In the genomic region with DNA sequence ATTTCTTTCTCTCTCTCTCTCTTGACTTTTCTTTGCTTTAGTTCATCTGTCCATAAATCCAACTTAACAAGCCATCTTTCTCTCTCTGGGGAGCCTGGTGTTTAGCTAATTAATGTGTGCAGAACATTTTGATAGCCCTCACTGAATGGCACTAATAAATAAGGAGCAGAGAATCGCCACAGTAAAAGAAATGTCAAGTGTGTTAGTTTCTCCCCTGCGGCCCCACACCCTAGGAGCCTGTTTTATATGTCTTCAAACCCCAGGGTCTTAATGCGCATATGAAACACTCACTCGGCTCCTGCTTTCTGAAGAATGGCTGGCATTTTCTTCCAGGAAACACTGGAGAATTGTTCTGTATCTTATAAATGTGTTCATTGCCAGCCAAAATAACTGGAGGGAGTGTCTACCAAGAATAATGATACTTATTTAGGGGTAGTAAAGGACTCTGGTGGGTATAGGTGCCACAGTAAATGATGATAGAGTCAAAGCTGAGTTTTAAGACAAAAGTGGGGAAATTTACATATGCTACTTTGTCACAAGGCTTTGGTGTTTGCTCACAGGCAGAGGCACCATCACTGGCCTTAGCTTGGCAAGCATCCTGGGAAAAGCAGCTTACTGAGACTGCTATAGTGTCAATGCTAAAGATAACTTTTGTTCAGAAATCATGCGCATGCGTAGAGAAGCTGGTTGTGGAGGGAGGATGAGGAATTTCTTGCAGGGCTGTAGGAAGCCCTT, we compare ENCODE assay signal across 11 mouse cellular contexts.
DNase-seq lines count a peak whose midpoint lies in the region; ATAC-seq and TF ChIP-seq lines count a peak whose summit lies in the region.
"Had no signal": no experiment of that assay in that cellular context is flagged by ENCODE, and none has a peak within 500 bp of the region (broad histone marks: within the 10 kb centered on the region; RNA-seq: fewer than 3 reads in every experiment).

No protein-coding gene starts in this region.

- ATAC-seq in forebrain, postnatal 0 days: peak; percentile 69
- no peak for ATAC-seq in midbrain, postnatal 0 days (ENCODE audit: low FRiP score)

- no peaks in the 10 kb centered on the region for H3K27me3 ChIP-seq in forebrain, postnatal 0 days (ENCODE audit: insufficient read depth, low read length)
- no peaks in the 10 kb centered on the region for H3K27me3 ChIP-seq in midbrain, postnatal 0 days (ENCODE audit: insufficient read depth, low read length)

- no peaks in the 10 kb centered on the region for H3K4me1 ChIP-seq in forebrain, postnatal 0 days (ENCODE audit: insufficient read depth)
- peaks cover 3% of the 10 kb centered on the region; the same call in 1 of the 2 replicates for H3K4me1 ChIP-seq in midbrain, postnatal 0 days (ENCODE audit: insufficient read depth, low read length)

- WGBS in forebrain, postnatal 0 days: 14% methylated on average over 6 of the region's 6 CpGs
- WGBS in midbrain, postnatal 0 days: 30% methylated on average over 6 of the region's 6 CpGs

- intact Hi-C loops in left cerebral cortex, postnatal 4 days (cut with DNase I): no loop called here
- intact Hi-C loops in left cerebral cortex, adult 2 months (cut with DNase I): no loop called here

- no peaks in the 10 kb centered on the region for H3K9me3 ChIP-seq in forebrain, postnatal 0 days (ENCODE audit: low read length)
- H3K9me3 ChIP-seq in midbrain, postnatal 0 days (ENCODE audit: low read length): no peaks in the 10 kb centered on the region

- no peak overlapping the region for H3K4me3 ChIP-seq in forebrain, postnatal 0 days (ENCODE audit: low read depth, low read length)
- H3K4me3 ChIP-seq in left cerebral cortex, adult 2 months: no peak overlapping the region
- no peak overlapping the region for H3K4me3 ChIP-seq in midbrain, postnatal 0 days (ENCODE audit: low read depth, low read length)

- peak; percentile 15 to 24 for DNase-seq in left cerebral cortex, adult 18-20 months (ENCODE audit: low spot score in 2 of 2)
- DNase-seq in left cerebral cortex, postnatal 4 days: no peak
- DNase-seq in forebrain, postnatal 0 days: peak; percentile 63
- no peak for DNase-seq in left cerebral cortex, adult 2 months (ENCODE audit: extremely low spot score in 1 of 2, low spot score in 2 of 2)
- DNase-seq in midbrain, postnatal 0 days (ENCODE audit: low spot score): peak; percentile 53
- no peak for DNase-seq in cerebellum, postnatal 4 days (ENCODE audit: low spot score in 2 of 2)
- no peak for DNase-seq in layer of hippocampus, adult 9-11 months
- no peak for DNase-seq in retina, embryonic 14.5 days (ENCODE audit: low spot score)
- DNase-seq: heart, postnatal 14 days; kidney, postnatal 10 days; thymus, postnatal 25 days had no signal

- no peaks in the 10 kb centered on the region for H3K36me3 ChIP-seq in forebrain, postnatal 0 days (ENCODE audit: insufficient read depth)
- no peaks in the 10 kb centered on the region for H3K36me3 ChIP-seq in midbrain, postnatal 0 days (ENCODE audit: insufficient read depth, low read length)

- no peak for TF ChIP-seq CTCF in forebrain, postnatal 0 days (IDR thresholded peaks at IDR 0.05; ENCODE audit: low read depth)
- no peak for TF ChIP-seq CTCF in left cerebral cortex, adult 2 months (IDR thresholded peaks at IDR 0.05)
- no peak for TF ChIP-seq CTCF in midbrain, postnatal 0 days (IDR thresholded peaks at IDR 0.05)

- no peak overlapping the region for H3K9ac ChIP-seq in forebrain, postnatal 0 days
- H3K9ac ChIP-seq in midbrain, postnatal 0 days (replicated peaks; ENCODE audit: low read length, poor library complexity, severe bottlenecking): no peak overlapping the region

- no peak overlapping the region for H3K27ac ChIP-seq in forebrain, postnatal 0 days (ENCODE audit: low read depth, low read length)
- H3K27ac ChIP-seq in left cerebral cortex, adult 2 months: peak overlapping the region; percentile 15; the same call in 1 of the 2 replicates
- H3K27ac ChIP-seq in midbrain, postnatal 0 days (ENCODE audit: low read depth, low read length): no peak overlapping the region

- no peak overlapping the region for H3K4me2 ChIP-seq in forebrain, postnatal 0 days (ENCODE audit: low read depth)
- H3K4me2 ChIP-seq in midbrain, postnatal 0 days (ENCODE audit: low read depth, low read length, poor library complexity, severe bottlenecking): no peak overlapping the region

Comparison
In these comparisons a context has a peak if more than half of its experiments do, and no peak if none do; other contexts are left out.
1. DNase-seq: peak in left cerebral cortex, adult 18-20 months (2 of 2), forebrain, postnatal 0 days (single experiment) and midbrain, postnatal 0 days (single experiment); none in left cerebral cortex, postnatal 4 days (single experiment), left cerebral cortex, adult 2 months (0 of 2), cerebellum, postnatal 4 days (0 of 2), layer of hippocampus, adult 9-11 months (single experiment) and retina, embryonic 14.5 days (single experiment).